Mouse (Mus musculus): Measurements from ENCODE around the gene Hsd3b1.
"Not testable (repeated sequence)": the region's sequence is repeated elsewhere in the genome, so short reads cannot be mapped to it uniquely, and the experiment has no call there.

The Hsd3b1 gene

GRCm38 (mm10) chr3:98859576-98859975, at the start of gene Hsd3b1:
Gene Hsd3b1, minus strand, starts transcription at chr3:98859794.
- DNase-seq (ENCODE audit: low read depth), result no peak

- no peak for DNase-seq (ENCODE audit: low read depth)
Observed at GRCm38 (mm10) chr3:98897606-98898005, 38.0 kb upstream of the Hsd3b1 start.

GRCm38 (mm10) chr3:98895071-98895601, 35.5 kb upstream of the Hsd3b1 start:
- DNase-seq (ENCODE audit: low read depth), result peak; percentile 5

GRCm38 (mm10) chr3:98893057-98893772, 33.6 kb upstream of the Hsd3b1 start, which contains the start of gene Hao2:
Gene Hao2, minus strand, starts transcription at chr3:98893239.
- no peak for DNase-seq (ENCODE audit: low read depth)

GRCm38 (mm10) chr3:98890430-98890829, 30.8 kb upstream of the Hsd3b1 start:
- no peak for DNase-seq (ENCODE audit: low read depth)

- no peak for DNase-seq (ENCODE audit: low read depth)
Observed at GRCm38 (mm10) chr3:98888206-98888605, 28.6 kb upstream of the Hsd3b1 start.

- DNase-seq (ENCODE audit: low read depth), result no peak
Observed at GRCm38 (mm10) chr3:98880831-98881230, 21.2 kb upstream of the Hsd3b1 start.

GRCm38 (mm10) chr3:98880216-98880615, 20.6 kb upstream of the Hsd3b1 start:
- no peak for DNase-seq (ENCODE audit: low read depth)

GRCm38 (mm10) chr3:98868219-98868618, 8.6 kb upstream of the Hsd3b1 start:
- DNase-seq (ENCODE audit: low read depth), result no peak

GRCm38 (mm10) chr3:98862800-98863199, 3.2 kb upstream of the Hsd3b1 start:
- DNase-seq (ENCODE audit: low read depth), result no peak

- DNase-seq (ENCODE audit: low read depth), result no peak
Observed at GRCm38 (mm10) chr3:98858051-98858450, 1.5 kb downstream of the Hsd3b1 start.

- no peak for DNase-seq (ENCODE audit: low read depth)
Observed at GRCm38 (mm10) chr3:98856892-98857291, 2.7 kb downstream of the Hsd3b1 start.

GRCm38 (mm10) chr3:98855160-98855559, 4.4 kb downstream of the Hsd3b1 start:
- no peak for DNase-seq (ENCODE audit: low read depth)

GRCm38 (mm10) chr3:98853685-98854084, 5.9 kb downstream of the Hsd3b1 start:
- no peak for DNase-seq (ENCODE audit: low read depth)

GRCm38 (mm10) chr3:98853051-98853450, 6.5 kb downstream of the Hsd3b1 start:
- no peak for DNase-seq (ENCODE audit: low read depth)

GRCm38 (mm10) chr3:98852631-98853030, 7.0 kb downstream of the Hsd3b1 start:
- no peak for DNase-seq (ENCODE audit: low read depth)

GRCm38 (mm10) chr3:98851853-98852252, 7.7 kb downstream of the Hsd3b1 start:
- DNase-seq (ENCODE audit: low read depth), result no peak

- DNase-seq (ENCODE audit: low read depth), result no peak
Observed at GRCm38 (mm10) chr3:98850262-98850661, 9.3 kb downstream of the Hsd3b1 start.

GRCm38 (mm10) chr3:98848898-98849297, 10.7 kb downstream of the Hsd3b1 start:
- no peak for DNase-seq (ENCODE audit: low read depth)

- DNase-seq (ENCODE audit: low read depth), result no peak
Observed at GRCm38 (mm10) chr3:98814101-98814670, 45.4 kb downstream of the Hsd3b1 start, which contains the start of gene Hsd3b6. Gene Hsd3b6, minus strand, starts transcription at chr3:98814443.

- DNase-seq (ENCODE audit: low read depth), result not testable (repeated sequence)
Observed at GRCm38 (mm10) chr3:98812653-98813052, 46.9 kb downstream of the Hsd3b1 start.

GRCm38 (mm10) chr3:98805032-98805431, 54.6 kb downstream of the Hsd3b1 start:
- not testable (repeated sequence) for DNase-seq (ENCODE audit: low read depth)

Data from induced T-regulatory cell, adult 2 months (primary cell).